Mouse (Mus musculus) testis, adult 2 months (tissue): ENCODE data around the gene Flywch2.

ENCODE experiments used
- CTCF ChIP-seq: fragments of 200-500 bp; IDR thresholded peaks from 2 replicates; pipeline ENCODE4 v1.5.1; 2012; ENCODE audit warnings: low read depth, mild to moderate bottlenecking, inconsistent platforms, low read length, moderate library complexity; ENCODE audit not compliant: control insufficient read depth, insufficient read depth, insufficient replicate concordance
- POLR2A ChIP-seq: fragments of 200-500 bp; IDR thresholded peaks from 2 replicates; pipeline ENCODE4 v1.6.1; 2012; ENCODE audit warnings: low read depth, mild to moderate bottlenecking, inconsistent platforms, low read length, moderate library complexity; ENCODE audit not compliant: control insufficient read depth

GRCm38 (mm10) chr17:23762976-23763375 is 22.9 kb downstream of the Flywch2 start:
- no peak for TF ChIP-seq POLR2A
- TF ChIP-seq CTCF = no peak
